Mouse (Mus musculus) layer of hippocampus, postnatal 36 days (tissue): ENCODE measurements around the gene Cped1. TPM values are rescaled to one million over a fixed set of nuclear protein-coding genes. Genes with fewer than 3 reads are reported as not detected.
"Not testable (repeated sequence)": the region's sequence is repeated elsewhere in the genome, so short reads cannot be mapped to it uniquely, and the experiment has no call there.

Experiments
- DNase-seq, 2 experiments: peaks; one replicate each; pipeline ENCODE4 v3.0.0; 2022
- total RNA-seq, 2 experiments: library from RNA; stranded (reverse); gene quantifications; 2 replicates each; pipeline ENCODE4 v1.2.3; 2021

Cped1 gene
- total RNA-seq, 2 experiments from 2014 or later, result 1.7 to 2.1 TPM

DNA sequence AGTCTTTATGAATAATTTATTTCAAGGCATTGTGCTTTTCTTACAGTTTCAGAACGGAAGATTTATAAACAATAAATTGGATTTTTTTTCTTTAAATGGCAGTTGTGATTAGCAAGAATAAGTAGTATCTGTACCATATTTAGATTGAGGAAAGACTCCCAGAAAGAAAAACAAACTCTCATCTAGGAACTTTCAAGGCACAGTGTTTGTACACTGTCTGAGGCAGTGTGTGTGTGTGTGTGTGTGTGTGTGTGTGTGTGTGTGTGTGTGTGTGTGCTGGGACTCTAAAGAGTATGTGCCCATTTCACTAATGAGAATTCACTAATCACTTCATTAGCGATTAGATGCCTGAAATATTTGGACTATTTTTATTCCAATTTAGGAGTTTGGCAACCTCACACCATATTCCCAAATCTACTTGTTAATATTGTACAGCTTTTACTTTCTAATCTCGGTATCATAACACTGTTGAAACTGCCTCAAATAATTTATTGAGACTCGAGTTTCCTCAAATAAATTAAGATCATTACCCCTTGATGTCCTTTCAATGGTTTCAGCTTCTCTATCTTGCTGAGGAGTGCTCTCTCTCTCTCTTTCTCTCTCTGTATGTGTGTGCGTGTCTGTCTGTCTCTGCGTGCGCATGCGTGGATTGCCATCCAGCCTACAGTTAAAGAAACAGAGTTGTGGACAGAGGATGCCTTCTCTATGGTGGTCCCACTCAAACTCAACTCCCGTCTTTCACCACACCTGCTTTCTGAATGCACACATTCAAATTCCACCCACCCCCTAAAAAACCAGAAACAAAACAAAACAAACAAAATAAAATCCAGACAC is 41.3 kb downstream of the Cped1 start:
- DNase-seq, result no peak

DNA sequence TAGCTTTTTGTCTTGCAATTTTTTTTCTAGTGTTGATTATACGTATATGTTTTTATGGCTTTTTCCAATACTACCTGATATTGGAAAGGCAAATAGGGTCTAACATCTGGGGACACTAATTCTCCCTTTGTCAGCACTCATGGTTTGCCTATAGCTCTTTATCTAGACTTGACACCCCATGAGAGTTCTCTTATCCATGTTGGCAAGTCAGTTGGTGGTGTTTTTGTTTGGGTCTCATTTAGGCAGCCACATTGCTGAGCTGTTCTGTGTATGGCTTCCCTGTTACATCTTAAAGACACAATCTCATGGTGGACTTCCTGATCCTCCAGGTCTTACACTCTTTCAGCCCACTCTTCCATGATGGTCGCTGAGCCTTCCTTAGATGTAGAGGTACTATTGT is 42.1 kb downstream of the Cped1 start:
- DNase-seq, result no peak

- no peak for DNase-seq
These were observed 44.7 kb downstream of the Cped1 start for GRCm38 (mm10) chr6:22030381-22030780.

DNA sequence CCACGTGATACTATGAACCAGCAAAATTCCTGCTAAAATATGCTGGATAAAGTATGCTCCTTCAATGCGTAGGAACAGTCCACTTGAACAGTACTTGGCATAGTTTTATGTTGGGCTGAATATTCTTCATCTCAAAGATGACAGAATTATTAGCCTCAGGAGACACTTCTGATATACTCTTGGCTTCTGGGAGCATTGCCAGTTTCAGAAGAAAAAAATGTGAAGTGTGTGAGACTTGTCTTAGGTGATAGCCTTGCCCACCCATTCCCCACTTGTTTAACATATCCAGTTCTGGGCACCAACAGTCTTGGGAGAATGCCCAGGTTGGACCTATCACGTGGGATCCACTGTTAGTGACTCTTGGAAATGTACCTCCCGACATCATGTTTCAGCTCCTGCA is 47.5 kb downstream of the Cped1 start:
- no peak for DNase-seq

- no peak for DNase-seq
These were observed 49.7 kb downstream of the Cped1 start for GRCm38 (mm10) chr6:22035408-22035807.

GRCm38 (mm10) chr6:22035895-22036294 is 50.2 kb downstream of the Cped1 start:
- no peak for DNase-seq

- DNase-seq, result no peak
These were observed 50.7 kb downstream of the Cped1 start for GRCm38 (mm10) chr6:22036396-22036795.

GRCm38 (mm10) chr6:22036911-22037310 is 51.2 kb downstream of the Cped1 start:
- DNase-seq, result no peak

GRCm38 (mm10) chr6:22037441-22038050 is 51.8 kb downstream of the Cped1 start:
- DNase-seq, result no peak

GRCm38 (mm10) chr6:22039666-22040065 is 54.0 kb downstream of the Cped1 start:
- not testable (repeated sequence) for DNase-seq

DNA sequence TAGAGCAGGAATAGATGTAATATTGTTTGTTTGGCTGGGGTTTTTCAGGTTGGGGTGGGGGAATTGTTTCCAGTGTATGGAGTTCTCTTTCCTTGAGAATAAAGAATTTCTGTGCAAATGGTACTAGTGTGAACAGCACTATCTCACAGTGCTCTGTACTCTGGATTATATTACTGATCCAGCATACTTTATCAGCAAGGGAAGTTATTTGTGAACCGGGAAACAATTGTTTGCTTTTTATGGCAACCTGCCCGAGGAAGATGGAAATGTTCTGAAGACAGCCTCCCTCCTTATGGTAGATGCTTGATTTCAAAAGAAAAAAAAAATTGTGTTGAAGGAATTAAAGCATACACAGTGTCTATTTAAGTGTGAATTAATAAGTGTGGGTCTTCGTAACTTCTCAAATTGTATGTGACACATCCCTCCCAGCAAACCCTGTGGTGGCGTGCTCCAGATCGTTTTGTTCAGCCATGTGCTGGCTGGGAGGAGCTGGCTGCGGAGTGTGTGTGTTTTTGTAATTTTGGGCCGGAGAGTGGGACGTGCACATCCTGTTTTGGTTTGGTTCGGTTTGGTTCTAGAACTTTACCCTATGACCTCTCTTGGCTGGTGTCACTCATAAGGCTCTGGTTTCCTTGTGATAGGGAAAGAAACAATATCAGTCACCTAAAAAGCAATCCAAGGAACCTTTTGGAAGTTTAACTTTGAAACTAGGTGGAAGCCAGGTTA is 59.3 kb downstream of the Cped1 start:
- no peak for DNase-seq

DNA sequence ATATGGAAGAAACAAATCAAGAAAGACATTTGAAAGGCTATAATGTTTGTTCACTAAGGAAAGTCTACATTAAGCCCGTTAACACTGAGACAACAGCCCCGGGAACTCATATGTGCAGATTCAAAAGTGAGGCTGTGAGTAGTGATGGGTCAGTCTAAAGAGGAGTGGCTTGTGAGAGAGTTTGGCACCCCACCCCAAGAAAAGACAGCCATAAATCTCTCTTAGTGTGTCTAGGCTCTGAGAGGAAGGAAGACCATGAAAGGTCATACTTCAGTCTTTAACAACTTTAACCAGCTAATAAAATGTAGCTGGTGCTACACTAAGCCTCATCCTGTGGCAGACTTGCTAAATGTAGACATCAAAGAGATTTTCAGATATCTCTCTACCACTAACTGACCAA is 61.4 kb downstream of the Cped1 start:
- no peak for DNase-seq

DNA sequence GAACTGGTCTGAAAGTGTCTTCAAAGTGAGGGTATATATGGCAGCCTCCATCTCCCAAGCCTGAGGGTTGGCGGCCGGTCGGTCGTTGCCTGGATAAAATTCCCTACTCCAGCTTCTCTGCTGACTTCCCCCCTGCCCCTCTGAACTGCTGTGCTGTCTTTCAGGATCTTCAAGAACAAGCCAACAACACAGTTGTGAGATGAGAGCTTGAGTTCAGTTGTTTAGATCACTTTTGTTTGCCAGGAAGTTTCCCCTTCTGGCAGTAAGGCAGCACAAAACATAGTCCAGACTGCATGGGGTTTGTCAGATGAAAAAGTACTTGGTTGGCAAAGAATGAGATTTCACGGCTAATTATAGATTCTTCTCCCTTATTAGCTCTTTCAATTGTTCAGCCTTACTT is 63.4 kb downstream of the Cped1 start:
- no peak for DNase-seq

DNA sequence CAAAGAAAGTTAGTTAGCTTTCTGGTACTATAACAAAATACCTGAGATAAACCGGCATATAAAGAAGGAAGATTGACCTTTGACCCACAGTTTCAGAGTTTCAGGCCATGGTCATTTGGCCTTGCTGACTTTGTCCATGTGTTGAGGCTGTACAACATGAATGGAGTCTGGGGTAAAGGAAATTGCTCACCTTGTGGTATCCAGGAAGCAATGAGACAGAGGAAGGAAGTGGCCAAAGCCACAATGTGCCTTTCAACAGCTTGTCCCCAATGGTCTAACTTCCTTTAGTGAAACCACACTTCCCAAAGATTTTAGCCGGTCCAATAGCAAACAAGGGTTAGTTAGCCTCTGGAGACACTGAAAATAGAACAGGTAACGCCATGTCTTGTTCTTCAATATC is 65.8 kb downstream of the Cped1 start:
- no peak for DNase-seq

GRCm38 (mm10) chr6:22053014-22053413 is 67.3 kb downstream of the Cped1 start:
- no peak for DNase-seq

DNA sequence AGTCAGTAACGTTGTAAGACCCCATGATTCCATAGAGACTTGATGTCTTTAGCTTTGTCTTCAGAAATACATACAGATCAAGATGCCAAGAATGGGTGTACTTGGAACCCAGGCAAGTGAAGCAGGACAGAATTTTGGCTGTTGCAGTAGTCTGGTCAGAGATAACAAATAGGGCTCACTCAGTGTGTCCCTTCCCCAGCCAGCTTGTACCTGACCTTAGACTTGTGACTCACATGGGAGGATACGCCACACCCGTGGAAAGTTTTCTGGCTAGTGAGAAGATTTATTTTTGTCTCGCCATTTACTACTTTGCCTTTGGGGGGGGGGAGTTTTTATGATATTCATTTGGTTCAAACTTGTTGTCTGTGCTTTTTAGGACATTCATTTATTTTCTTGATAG is 78.6 kb downstream of the Cped1 start:
- DNase-seq, result no peak

- DNase-seq, result no peak
These were observed 85.0 kb downstream of the Cped1 start for GRCm38 (mm10) chr6:22070603-22071322.

GRCm38 (mm10) chr6:22071323-22071840 is 85.7 kb downstream of the Cped1 start:
- DNase-seq, result peak in 1 of 2 experiments; percentile 9

- no peak for DNase-seq
These were observed 87.0 kb downstream of the Cped1 start for GRCm38 (mm10) chr6:22072737-22073136.

GRCm38 (mm10) chr6:22074232-22075083 is 88.7 kb downstream of the Cped1 start:
- DNase-seq, result no peak

DNA sequence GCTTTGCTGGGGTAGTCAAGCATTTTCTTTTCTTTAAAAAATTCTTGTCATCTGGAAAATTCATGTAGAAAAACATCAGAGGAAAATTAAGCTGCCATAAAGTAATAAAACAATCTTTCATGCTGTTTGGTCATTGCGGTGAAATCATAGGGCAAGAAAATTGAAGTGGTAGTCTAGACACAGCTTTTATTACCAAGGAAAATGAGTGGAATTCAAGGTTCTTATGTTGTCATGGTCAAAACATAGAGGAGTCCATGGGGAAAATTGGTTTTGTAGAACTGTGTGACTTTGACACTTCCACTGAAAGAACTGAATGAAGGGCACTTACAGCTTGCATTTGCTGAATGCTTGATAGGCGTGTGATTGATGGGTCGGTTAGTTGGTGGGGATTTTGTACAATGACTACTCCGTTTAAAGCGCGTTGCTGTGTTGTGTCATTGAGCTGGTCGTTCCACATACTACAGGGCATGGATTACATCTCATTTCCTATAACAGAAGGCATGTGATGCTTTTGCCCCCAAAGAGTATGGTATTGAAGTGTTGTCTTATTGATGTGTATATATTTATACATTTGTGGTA is 93.1 kb downstream of the Cped1 start:
- no peak for DNase-seq
